Mouse (Mus musculus) forebrain, embryonic 14.5 days (tissue): ENCODE measurements around the gene Eps8l2. TPM values are rescaled to one million over a fixed set of nuclear protein-coding genes. Genes with fewer than 3 reads are reported as not detected.
A peak's percentile ranks its signal among the peaks of the same experiment; 100 is the strongest.

ENCODE experiments used
- ATAC-seq: fragments of 200-750 bp; cut with Nextera tagmentation; 2 replicates; pipeline ENCODE4 v1.8.0; 2017; ENCODE audit warnings: mild to moderate bottlenecking, moderate library complexity
- DNase-seq: peaks from one replicate; pipeline ENCODE4 v3.0.0-alpha.2; 2015; ENCODE audit warnings: low spot score
- H3K27ac ChIP-seq: fragments of 300-500 bp; sonication (generic); 2 replicates; pipeline ENCODE4 v1.5.1; 2014; ENCODE audit warnings: low read depth, mild to moderate bottlenecking, control low read depth, low read length, moderate library complexity
- H3K27me3 ChIP-seq: fragments of 300-500 bp; sonication (generic); replicated peaks from 2 replicates; pipeline ENCODE4 v1.6.1; 2014; ENCODE audit warnings: low read length, control low read depth, mixed read lengths; ENCODE audit not compliant: control insufficient read depth, insufficient read depth
- H3K36me3 ChIP-seq: fragments of 300-500 bp; sonication (generic); 2 replicates; pipeline ENCODE4 v1.6.1; 2014; ENCODE audit warnings: low read length, control low read depth; ENCODE audit not compliant: control insufficient read depth, insufficient read depth
- H3K4me1 ChIP-seq: fragments of 300-500 bp; sonication (generic); 2 replicates; pipeline ENCODE4 v1.6.1; 2014; ENCODE audit warnings: antibody characterized with exemption, low read length, control low read depth; ENCODE audit not compliant: control insufficient read depth, insufficient read depth
- H3K4me2 ChIP-seq: fragments of 300-500 bp; sonication (generic); 2 replicates; pipeline ENCODE4 v1.6.1; 2014; ENCODE audit warnings: mild to moderate bottlenecking, control low read depth, low read length
- H3K4me3 ChIP-seq: fragments of 300-500 bp; sonication (generic); 2 replicates; pipeline ENCODE4 v1.5.1; 2014; ENCODE audit warnings: low read depth, low read length, control low read depth
- H3K9ac ChIP-seq: fragments of 300-500 bp; sonication (generic); 2 replicates; pipeline ENCODE4 v1.6.1; 2014; ENCODE audit warnings: mild to moderate bottlenecking, low read length, control low read depth, moderate library complexity
- H3K9me3 ChIP-seq: fragments of 300-500 bp; sonication (generic); replicated peaks from 2 replicates; pipeline ENCODE4 v1.6.1; 2016; ENCODE audit warnings: low read length, control low read depth, mixed read lengths; ENCODE audit not compliant: control insufficient read depth
- WGBS: fragments of 180-500 bp; shearing (Covaris S2); extraction: QIAGEN DNeasy Blood & Tissue Kit; methylation state at CpG from one replicate; pipeline ENCODE4 v1.1.7; 2014; 5-methylcytosine and 5-hydroxymethylcytosine counted together
- polyA plus RNA-seq: library from polyadenylated mRNA; unstranded; fragments of >200 nt; fragmentation: Nextera tagmentation; extraction: Ambion mirVana; gene quantifications from 2 replicates; pipeline ENCODE4 v1.2.1, GENCODE M21; 2014

The Eps8l2 gene
- polyA plus RNA-seq, 1 experiment from 2014 or later = 0.67 TPM

GRCm38 (mm10) chr7:141327469-141328372, 11.0 kb upstream of the Eps8l2 start, which contains the start of the genes Deaf1 and Tmem80:
TSS of gene Deaf1 (minus strand) at chr7:141327690.
TSS of gene Tmem80 (plus strand) at chr7:141327739.
- under 1% methylated on average over 102 of the region's 105 CpGs for WGBS
- Histone ChIP-seq H3K4me2 (peak within 1 kb of the TSS; percentile 100), H3K36me3 (peaks cover 18% of the 10 kb centered on the region), H3K9ac (peak within 1 kb of the TSS; percentile 90), H3K27ac (peak within 1 kb of the TSS; percentile 99), H3K4me1 (peaks cover 23% of the 10 kb centered on the region), H3K9me3 (no peaks in the 10 kb centered on the region), H3K27me3 (no peaks in the 10 kb centered on the region), H3K4me3 (peak within 1 kb of the TSS; percentile 66)
- peak; percentile 99 for DNase-seq
- peak; percentile 97 for ATAC-seq

- whole genome bisulfite sequencing = 16% methylated on average over 24 of the region's 24 CpGs
- Histone ChIP-seq H3K4me1 (peaks cover 23% of the 10 kb centered on the region), H3K36me3 (peaks cover 18% of the 10 kb centered on the region), H3K27ac (peak overlapping the region; percentile 99), H3K9me3 (no peaks in the 10 kb centered on the region), H3K27me3 (no peaks in the 10 kb centered on the region), H3K4me3 (peak overlapping the region; percentile 66), H3K9ac (peak overlapping the region; percentile 90), H3K4me2 (peak overlapping the region; percentile 69)
- DNase-seq = peak; percentile 16
- ATAC-seq = peak; percentile 18; the same call in 1 of the 2 replicates
These were observed 10.2 kb upstream of the Eps8l2 start for GRCm38 (mm10) chr7:141328373-141328990.

- no peak overlapping the region for H3K9ac ChIP-seq
- H3K36me3 ChIP-seq = peaks cover 27% of the 10 kb centered on the region
- H3K27me3 ChIP-seq = no peaks in the 10 kb centered on the region
- H3K4me3 ChIP-seq = no peak overlapping the region
- H3K4me1 ChIP-seq = peaks cover 18% of the 10 kb centered on the region
- DNase-seq (no peak), ATAC-seq (no peak)
- H3K27ac ChIP-seq = no peak overlapping the region
- H3K9me3 ChIP-seq = no peaks in the 10 kb centered on the region
- H3K4me2 ChIP-seq = no peak overlapping the region
These were observed 8.0 kb upstream of the Eps8l2 start for GRCm38 (mm10) chr7:141330706-141331105.

- H3K36me3 ChIP-seq = peaks cover 29% of the 10 kb centered on the region
- H3K27ac ChIP-seq = no peak overlapping the region
- WGBS = 88% methylated on average over 6 of the region's 6 CpGs
- no peak for ATAC-seq
- H3K4me1 ChIP-seq = peaks cover 6% of the 10 kb centered on the region
- no peak overlapping the region for H3K9ac ChIP-seq
- no peaks in the 10 kb centered on the region for H3K27me3 ChIP-seq
- DNase-seq = no peak
- no peak overlapping the region for H3K4me2 ChIP-seq
- no peaks in the 10 kb centered on the region for H3K9me3 ChIP-seq
- H3K4me3 ChIP-seq = no peak overlapping the region
These were observed 6.7 kb upstream of the Eps8l2 start for GRCm38 (mm10) chr7:141331990-141332389.

GRCm38 (mm10) chr7:141335044-141335579, 3.6 kb upstream of the Eps8l2 start:
- Histone ChIP-seq H3K27me3 (no peaks in the 10 kb centered on the region; the same call in 1 of the 2 replicates), H3K27ac (no peak overlapping the region), H3K4me2 (no peak overlapping the region), H3K4me3 (no peak overlapping the region), H3K4me1 (peaks cover 2% of the 10 kb centered on the region; the same call in 1 of the 2 replicates), H3K9ac (no peak overlapping the region), H3K9me3 (no peaks in the 10 kb centered on the region), H3K36me3 (peaks cover 29% of the 10 kb centered on the region)
- DNase-seq (no peak), ATAC-seq (no peak)
- WGBS = 87% methylated on average over 2 of the region's 2 CpGs

- H3K9me3 ChIP-seq = no peaks in the 10 kb centered on the region
- DNase-seq = no peak
- no peak overlapping the region for H3K27ac ChIP-seq
- H3K4me3 ChIP-seq = no peak overlapping the region
- no peaks in the 10 kb centered on the region; the same call in 1 of the 2 replicates for H3K27me3 ChIP-seq
- no peak overlapping the region for H3K9ac ChIP-seq
- H3K4me1 ChIP-seq = peaks cover 2% of the 10 kb centered on the region; the same call in 1 of the 2 replicates
- 89% methylated on average over 4 of the region's 4 CpGs for WGBS
- no peak overlapping the region for H3K4me2 ChIP-seq
- peaks cover 29% of the 10 kb centered on the region for H3K36me3 ChIP-seq
- no peak for ATAC-seq
These were observed 3.0 kb upstream of the Eps8l2 start for GRCm38 (mm10) chr7:141335682-141336081.

GRCm38 (mm10) chr7:141336296-141336695, 2.4 kb upstream of the Eps8l2 start:
- peaks cover 29% of the 10 kb centered on the region for H3K36me3 ChIP-seq
- H3K4me3 ChIP-seq = no peak overlapping the region
- no peak overlapping the region for H3K9ac ChIP-seq
- no peaks in the 10 kb centered on the region; the same call in 1 of the 2 replicates for H3K27me3 ChIP-seq
- no peak overlapping the region for H3K27ac ChIP-seq
- H3K4me1 ChIP-seq = peaks cover 2% of the 10 kb centered on the region; the same call in 1 of the 2 replicates
- no peak overlapping the region for H3K4me2 ChIP-seq
- no peaks in the 10 kb centered on the region for H3K9me3 ChIP-seq
- no peak for DNase-seq
- ATAC-seq = no peak
- WGBS = 90% methylated on average over 3 of the region's 3 CpGs

- Histone ChIP-seq H3K27me3 (no peaks in the 10 kb centered on the region; the same call in 1 of the 2 replicates), H3K4me1 (peaks cover 2% of the 10 kb centered on the region; the same call in 1 of the 2 replicates), H3K9me3 (no peaks in the 10 kb centered on the region), H3K27ac (no peak overlapping the region), H3K36me3 (peaks cover 23% of the 10 kb centered on the region), H3K4me2 (no peak overlapping the region), H3K4me3 (no peak overlapping the region), H3K9ac (no peak overlapping the region)
- no peak for ATAC-seq
- no peak for DNase-seq
- WGBS = 83% methylated on average over 3 of the region's 3 CpGs
These were observed 814 bp upstream of the Eps8l2 start for GRCm38 (mm10) chr7:141337716-141338416.
